Mouse (Mus musculus): ENCODE data around the gene Pld4. TPM values are rescaled to one million over a fixed set of nuclear protein-coding genes. Genes with fewer than 3 reads are reported as not detected.

Pld4 gene
- polyA plus RNA-seq, 2 experiments = 13.3 to 14.7 TPM

- Histone ChIP-seq H3K27me3 (ENCODE audit: control insufficient read depth, insufficient read depth, low read length) (no peaks in the 10 kb centered on the region), H3K9ac (replicated peaks) (no peak overlapping the region), H3K27ac (no peak overlapping the region), H3K4me2 (ENCODE audit: low read depth) (no peak overlapping the region), H3K9me3 (ENCODE audit: control insufficient read depth, low read length) (no peaks in the 10 kb centered on the region), H3K4me3 (ENCODE audit: insufficient read depth in 1 of 2, low read depth in 2 of 2, low read length in 2 of 2) (no peak overlapping the region), H3K36me3 (replicated peaks; ENCODE audit: control insufficient read depth, insufficient read depth, low read depth) (no peaks in the 10 kb centered on the region), H3K4me1 (replicated peaks; ENCODE audit: control insufficient read depth in 2 of 2, insufficient read depth in 2 of 2, low read length in 1 of 2) (no peaks in the 10 kb centered on the region)
- WGBS (ENCODE audit: insufficient replicate concordance) = 60% methylated on average over 11 of the region's 11 CpGs
- no peak for ATAC-seq (ENCODE audit: insufficient read depth)
- no peak for DNase-seq (ENCODE audit: low read depth in 3 of 3, low spot score in 3 of 3)
- no peak for TF ChIP-seq EP300 (IDR thresholded peaks at IDR 0.05; ENCODE audit: low read depth)
- no peak for TF ChIP-seq CTCF (IDR thresholded peaks at IDR 0.05; ENCODE audit: low read depth)
Observed at GRCm38 (mm10) chr12:112744211-112744610, 16.2 kb upstream of the Pld4 start.

- no peaks in the 10 kb centered on the region for H3K9me3 ChIP-seq (ENCODE audit: control insufficient read depth, low read length)
- H3K36me3 ChIP-seq (replicated peaks; ENCODE audit: control insufficient read depth, insufficient read depth, low read depth) = no peaks in the 10 kb centered on the region
- WGBS (ENCODE audit: insufficient replicate concordance) = 69% methylated on average over 10 of the region's 10 CpGs
- no peak for DNase-seq (ENCODE audit: low read depth in 3 of 3, low spot score in 3 of 3)
- no peak overlapping the region for H3K27ac ChIP-seq
- H3K4me2 ChIP-seq (ENCODE audit: low read depth) = no peak overlapping the region
- no peak for TF ChIP-seq EP300 (IDR thresholded peaks at IDR 0.05; ENCODE audit: low read depth)
- TF ChIP-seq CTCF (IDR thresholded peaks at IDR 0.05; ENCODE audit: low read depth) = no peak
- no peaks in the 10 kb centered on the region for H3K27me3 ChIP-seq (ENCODE audit: control insufficient read depth, insufficient read depth, low read length)
- no peaks in the 10 kb centered on the region for H3K4me1 ChIP-seq (replicated peaks; ENCODE audit: control insufficient read depth in 2 of 2, insufficient read depth in 2 of 2, low read length in 1 of 2)
- H3K4me3 ChIP-seq (ENCODE audit: insufficient read depth in 1 of 2, low read depth in 2 of 2, low read length in 2 of 2) = no peak overlapping the region
- no peak overlapping the region for H3K9ac ChIP-seq (replicated peaks)
- no peak for ATAC-seq (ENCODE audit: insufficient read depth)
Observed at GRCm38 (mm10) chr12:112744891-112745580, 15.4 kb upstream of the Pld4 start.

- Histone ChIP-seq H3K9ac (replicated peaks) (no peak overlapping the region), H3K36me3 (replicated peaks; ENCODE audit: control insufficient read depth, insufficient read depth, low read depth) (no peaks in the 10 kb centered on the region), H3K4me2 (ENCODE audit: low read depth) (no peak overlapping the region), H3K4me3 (ENCODE audit: insufficient read depth in 1 of 2, low read depth in 2 of 2, low read length in 2 of 2) (no peak overlapping the region), H3K27me3 (ENCODE audit: control insufficient read depth, insufficient read depth, low read length) (no peaks in the 10 kb centered on the region), H3K9me3 (ENCODE audit: control insufficient read depth, low read length) (no peaks in the 10 kb centered on the region), H3K4me1 (replicated peaks; ENCODE audit: control insufficient read depth in 2 of 2, insufficient read depth in 2 of 2, low read length in 1 of 2) (no peaks in the 10 kb centered on the region), H3K27ac (no peak overlapping the region)
- no peak for TF ChIP-seq CTCF (IDR thresholded peaks at IDR 0.05; ENCODE audit: low read depth)
- TF ChIP-seq EP300 (IDR thresholded peaks at IDR 0.05; ENCODE audit: low read depth) = no peak
- no peak for ATAC-seq (ENCODE audit: insufficient read depth)
- no peak for DNase-seq (ENCODE audit: low read depth in 3 of 3, low spot score in 3 of 3)
- 68% methylated on average over 10 of the region's 10 CpGs for WGBS (ENCODE audit: insufficient replicate concordance)
Observed at GRCm38 (mm10) chr12:112745716-112746115, 14.7 kb upstream of the Pld4 start.

- no peak overlapping the region for H3K4me2 ChIP-seq (ENCODE audit: low read depth)
- H3K4me3 ChIP-seq (ENCODE audit: insufficient read depth in 1 of 2, low read depth in 2 of 2, low read length in 2 of 2) = no peak overlapping the region
- DNase-seq (ENCODE audit: low read depth in 3 of 3, low spot score in 3 of 3) (peak in 1 of 3 experiments; percentile 31), ATAC-seq (ENCODE audit: insufficient read depth) (no peak)
- H3K4me1 ChIP-seq (replicated peaks; ENCODE audit: control insufficient read depth in 2 of 2, insufficient read depth in 2 of 2, low read length in 1 of 2) = no peaks in the 10 kb centered on the region
- H3K27ac ChIP-seq = no peak overlapping the region
- H3K36me3 ChIP-seq (replicated peaks; ENCODE audit: control insufficient read depth, insufficient read depth, low read depth) = no peaks in the 10 kb centered on the region
- H3K27me3 ChIP-seq (ENCODE audit: control insufficient read depth, insufficient read depth, low read length) = no peaks in the 10 kb centered on the region
- H3K9me3 ChIP-seq (ENCODE audit: control insufficient read depth, low read length) = no peaks in the 10 kb centered on the region
- TF ChIP-seq CTCF (IDR thresholded peaks at IDR 0.05; ENCODE audit: low read depth) (no peak), EP300 (IDR thresholded peaks at IDR 0.05; ENCODE audit: low read depth) (no peak)
- WGBS (ENCODE audit: insufficient replicate concordance) = 63% methylated on average over 4 of the region's 4 CpGs
- no peak overlapping the region for H3K9ac ChIP-seq (replicated peaks)
Observed at GRCm38 (mm10) chr12:112746461-112746807, 14.0 kb upstream of the Pld4 start.

GRCm38 (mm10) chr12:112746808-112747605 is 13.4 kb upstream of the Pld4 start:
- no peak overlapping the region for H3K4me3 ChIP-seq (ENCODE audit: insufficient read depth in 1 of 2, low read depth in 2 of 2, low read length in 2 of 2)
- ATAC-seq (ENCODE audit: insufficient read depth) (no peak), DNase-seq (ENCODE audit: low read depth in 3 of 3, low spot score in 3 of 3) (no peak)
- TF ChIP-seq CTCF (IDR thresholded peaks at IDR 0.05; ENCODE audit: low read depth) = peak; percentile 59; the same call in 1 of the 2 replicates
- TF ChIP-seq EP300 (IDR thresholded peaks at IDR 0.05; ENCODE audit: low read depth) = no peak
- WGBS (ENCODE audit: insufficient replicate concordance) = 27% methylated on average over 10 of the region's 10 CpGs
- no peak overlapping the region for H3K4me2 ChIP-seq (ENCODE audit: low read depth)
- no peak overlapping the region for H3K9ac ChIP-seq (replicated peaks)
- H3K27me3 ChIP-seq (ENCODE audit: control insufficient read depth, insufficient read depth, low read length) = no peaks in the 10 kb centered on the region
- H3K9me3 ChIP-seq (ENCODE audit: control insufficient read depth, low read length) = no peaks in the 10 kb centered on the region
- no peaks in the 10 kb centered on the region for H3K4me1 ChIP-seq (replicated peaks; ENCODE audit: control insufficient read depth in 2 of 2, insufficient read depth in 2 of 2, low read length in 1 of 2)
- no peaks in the 10 kb centered on the region for H3K36me3 ChIP-seq (replicated peaks; ENCODE audit: control insufficient read depth, insufficient read depth, low read depth)
- H3K27ac ChIP-seq = no peak overlapping the region
